Mouse (Mus musculus) CH12.LX (cell line): ENCODE data around the gene Kif21b.

Source experiments
- E2F4 ChIP-seq: IDR thresholded peaks from 2 replicates; pipeline ENCODE4 v1.6.1; 2011; ENCODE audit warnings: low read depth, low read length, improper control_type of control experiment; ENCODE audit not compliant: insufficient replicate concordance
- HCFC1 ChIP-seq: IDR thresholded peaks from 2 replicates; pipeline ENCODE4 v1.6.1; 2012; ENCODE audit warnings: low read depth, mild to moderate bottlenecking, inconsistent platforms, low read length, improper control_type of control experiment
- JUN ChIP-seq: IDR thresholded peaks from 2 replicates; pipeline ENCODE4 v1.6.1; 2011; ENCODE audit warnings: low read depth, mild to moderate bottlenecking, low read length, improper control_type of control experiment, moderate library complexity; ENCODE audit not compliant: insufficient read depth
- NELFE ChIP-seq: IDR thresholded peaks from 2 replicates; pipeline ENCODE4 v1.6.1; 2011; ENCODE audit warnings: low read depth, low read length, improper control_type of control experiment
- NRF1 ChIP-seq: IDR thresholded peaks from 2 replicates; pipeline ENCODE4 v1.6.1; 2014; ENCODE audit warnings: low read depth, mild to moderate bottlenecking, inconsistent platforms, low read length, improper control_type of control experiment, moderate library complexity
- POLR2A ChIP-seq: IDR thresholded peaks from 2 replicates; pipeline ENCODE4 v1.6.1; 2011; ENCODE audit warnings: low read depth, mild to moderate bottlenecking, improper control_type of control experiment, low read length
- POLR2AphosphoS2 ChIP-seq: IDR thresholded peaks from 2 replicates; pipeline ENCODE4 v1.6.1; 2011; ENCODE audit warnings: low read depth, low read length, improper control_type of control experiment
- SIN3A ChIP-seq: IDR thresholded peaks from 2 replicates; pipeline ENCODE4 v1.6.1; 2012; ENCODE audit warnings: low read length, improper control_type of control experiment, inconsistent platforms
- TBP ChIP-seq: conservative IDR thresholded peaks from 2 replicates; pipeline ENCODE4 v1.6.1; 2011; ENCODE audit warnings: low read depth, low read length, improper control_type of control experiment
- ZC3H11A ChIP-seq: IDR thresholded peaks from 2 replicates; pipeline ENCODE4 v1.6.1; 2012; ENCODE audit warnings: low read depth, mild to moderate bottlenecking, inconsistent platforms, low read length, improper control_type of control experiment

- no peak for TF ChIP-seq E2F4
- TF ChIP-seq TBP = peak; percentile 82
- no peak for TF ChIP-seq JUN
- TF ChIP-seq POLR2A = peak; percentile 90
- TF ChIP-seq HCFC1 = no peak
- 0 out of 2 replicates have a peak, but pooled peaks have one; percentile 48 for TF ChIP-seq POLR2AphosphoS2
- peak; percentile 70; the same call in 1 of the 2 replicates for TF ChIP-seq SIN3A
- no peak for TF ChIP-seq ZC3H11A
- peak; percentile 84 for TF ChIP-seq NELFE
- peak; percentile 64 for TF ChIP-seq NRF1
These were observed at the start of gene Kif21b for GRCm38 (mm10) chr1:136130951-136131558.
